Mouse (Mus musculus): ENCODE data around the gene Rpf1. TPM values are rescaled to one million over a fixed set of nuclear protein-coding genes. Genes with fewer than 3 reads are reported as not detected.
A peak's percentile ranks its signal among the peaks of the same experiment; 100 is the strongest.

The Rpf1 gene
- total and polyA plus RNA-seq, 3 experiments = 72.3 to 369 (median 73.6) TPM

GRCm38 (mm10) chr3:146557507-146557906 is 36.3 kb upstream of the Rpf1 start:
- TF ChIP-seq MAFK (IDR thresholded peaks at IDR 0.05; ENCODE audit: borderline replicate concordance, low read depth, low read length) = no peak
- no peak for TF ChIP-seq E2F4 (IDR thresholded peaks at IDR 0.05; ENCODE audit: borderline replicate concordance, low read depth, low read length)
- no peak for TF ChIP-seq TCF12 (IDR thresholded peaks at IDR 0.05; ENCODE audit: low read depth, low read length)
- no peaks in the 10 kb centered on the region for H3K36me3 ChIP-seq (ENCODE audit: control insufficient read depth in 1 of 2, insufficient read depth in 2 of 2, low read length in 2 of 2)
- no peak overlapping the region for H3K9ac ChIP-seq (ENCODE audit: control insufficient read depth, low read depth, low read length, poor library complexity, severe bottlenecking)
- H3K4me1 ChIP-seq (ENCODE audit: control insufficient read depth in 1 of 2, insufficient read depth in 2 of 2, low read length in 2 of 2) = no peaks in the 10 kb centered on the region
- H3K4me3 ChIP-seq (ENCODE audit: control insufficient read depth in 1 of 2, insufficient read depth in 1 of 2, low read depth in 2 of 2, low read length in 2 of 2) = no peak overlapping the region
- no peak overlapping the region for H3K27ac ChIP-seq (ENCODE audit: control insufficient read depth, low read depth, low read length)
- no peak for DNase-seq (ENCODE audit: low read depth, low spot score)
- peaks cover 4 to 7% of the 10 kb centered on the region in 2 experiments; a peak in 3 of 4 replicates for H3K27me3 ChIP-seq (ENCODE audit: control insufficient read depth in 1 of 2, insufficient read depth in 2 of 2, low read length in 2 of 2)
- H3K9me3 ChIP-seq (replicated peaks; ENCODE audit: insufficient read depth, low read length) = no peaks in the 10 kb centered on the region
- no peaks in the 10 kb centered on the region for H3K79me2 ChIP-seq (ENCODE audit: control insufficient read depth, insufficient read depth, low read length, poor library complexity)

- Histone ChIP-seq H3K27me3 (ENCODE audit: control insufficient read depth in 1 of 2, insufficient read depth in 2 of 2, low read length in 2 of 2) (peaks cover 4 to 9% of the 10 kb centered on the region in 2 experiments; a peak in 3 of 4 replicates), H3K9me3 (replicated peaks; ENCODE audit: insufficient read depth, low read length) (no peaks in the 10 kb centered on the region), H3K4me1 (ENCODE audit: control insufficient read depth in 1 of 2, insufficient read depth in 2 of 2, low read length in 2 of 2) (no peaks in the 10 kb centered on the region), H3K27ac (ENCODE audit: control insufficient read depth, low read depth, low read length) (no peak overlapping the region), H3K4me3 (ENCODE audit: control insufficient read depth in 1 of 2, insufficient read depth in 1 of 2, low read depth in 2 of 2, low read length in 2 of 2) (no peak overlapping the region), H3K9ac (ENCODE audit: control insufficient read depth, low read depth, low read length, poor library complexity, severe bottlenecking) (no peak overlapping the region), H3K36me3 (ENCODE audit: control insufficient read depth in 1 of 2, insufficient read depth in 2 of 2, low read length in 2 of 2) (no peaks in the 10 kb centered on the region), H3K79me2 (ENCODE audit: control insufficient read depth, insufficient read depth, low read length, poor library complexity) (no peaks in the 10 kb centered on the region)
- no peak for DNase-seq (ENCODE audit: low read depth, low spot score)
- TF ChIP-seq BHLHE40 (IDR thresholded peaks at IDR 0.05; ENCODE audit: borderline replicate concordance, low read depth, low read length) (no peak), NELFE (IDR thresholded peaks at IDR 0.05; ENCODE audit: low read depth, low read length) (no peak), MYB (IDR thresholded peaks at IDR 0.05; ENCODE audit: low read depth, low read length) (no peak), MAX (IDR thresholded peaks at IDR 0.05; ENCODE audit: low read length) (no peak), USF1 (IDR thresholded peaks at IDR 0.05; ENCODE audit: low read depth, low read length) (no peak), ELF1 (IDR thresholded peaks at IDR 0.05; ENCODE audit: low read depth, low read length) (no peak), MAFK (IDR thresholded peaks at IDR 0.05; ENCODE audit: borderline replicate concordance, low read depth, low read length) (no peak), MAZ (IDR thresholded peaks at IDR 0.05; ENCODE audit: low read depth, low read length) (no peak), TAL1 (IDR thresholded peaks at IDR 0.05; ENCODE audit: low read length) (no peak), ZNF384 (IDR thresholded peaks at IDR 0.05; ENCODE audit: low read depth, low read length) (no peak), POLR2AphosphoS2 (IDR thresholded peaks at IDR 0.05; ENCODE audit: low read length) (no peak), SMC3 (IDR thresholded peaks at IDR 0.05; ENCODE audit: low read depth, low read length) (peak; percentile 43), CTCF (IDR thresholded peaks at IDR 0.05 in 2 of 3, conservative IDR thresholded peaks at IDR 0.05 in 1 of 3; ENCODE audit: control insufficient read depth in 1 of 3, insufficient read depth in 1 of 3, low read depth in 2 of 3, low read length in 3 of 3, poor library complexity in 1 of 3, severe bottlenecking in 1 of 3) (peak in 2 of 3 experiments; percentile 11 to 15; a peak in 1 of 6 replicates), KAT2A (conservative IDR thresholded peaks at IDR 0.05; ENCODE audit: low read depth, low read length) (no peak), JUND (IDR thresholded peaks at IDR 0.05; ENCODE audit: low read depth, low read length) (no peak)
Observed at GRCm38 (mm10) chr3:146556567-146556966, 35.3 kb upstream of the Rpf1 start.

All from MEL (cell line).